Mouse (Mus musculus): ENCODE data around the gene Nrap. TPM values are rescaled to one million over a fixed set of nuclear protein-coding genes. Genes with fewer than 3 reads are reported as not detected.
A peak's percentile ranks its signal among the peaks of the same experiment; 100 is the strongest.
"Not testable (repeated sequence)": the region's sequence is repeated elsewhere in the genome, so short reads cannot be mapped to it uniquely, and the experiment has no call there.

The Nrap gene
- polyA plus RNA-seq, 1 experiment from 2014 or later, result 0.36 TPM

- no peaks in the 10 kb centered on the region for H3K9me3 ChIP-seq
- no peak overlapping the region for H3K9ac ChIP-seq
- no peak overlapping the region for H3K27ac ChIP-seq
- H3K27me3 ChIP-seq (replicated peaks), result no peaks in the 10 kb centered on the region
- H3K4me3 ChIP-seq (replicated peaks), result no peak overlapping the region
- ATAC-seq (ENCODE audit: insufficient read depth, low FRiP score, low read depth), result no peak
- no peaks in the 10 kb centered on the region for H3K36me3 ChIP-seq
- no peak overlapping the region for H3K4me2 ChIP-seq
- WGBS, result 59% methylated on average over 10 of the region's 10 CpGs
- H3K4me1 ChIP-seq, result no peaks in the 10 kb centered on the region
Measured at GRCm38 (mm10) chr19:56374011-56374410, 15.8 kb downstream of the Nrap start.

DNA sequence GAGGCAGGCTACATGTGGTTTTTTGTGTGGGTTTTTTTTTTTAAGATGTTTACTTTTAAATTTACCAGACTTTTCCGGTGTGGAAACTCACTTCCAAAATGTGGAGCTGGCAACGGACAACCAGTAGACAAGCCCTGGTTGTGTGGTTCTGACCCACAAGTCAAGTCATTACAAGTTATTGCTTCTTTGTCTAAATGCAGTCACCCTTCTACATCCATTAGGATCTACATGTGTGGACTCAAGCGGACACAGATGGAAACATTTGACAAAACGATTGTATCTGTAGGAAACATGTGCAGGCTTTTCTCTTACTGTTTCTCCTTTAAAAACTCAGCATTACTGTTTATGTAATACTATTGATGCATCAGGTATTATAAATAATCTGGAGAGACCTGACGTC is 16.6 kb downstream of the Nrap start:
- H3K27me3 ChIP-seq (replicated peaks), result no peaks in the 10 kb centered on the region
- no peak overlapping the region for H3K9ac ChIP-seq
- no peaks in the 10 kb centered on the region for H3K4me1 ChIP-seq
- WGBS, result 83% methylated on average over 5 of the region's 5 CpGs
- ATAC-seq (ENCODE audit: insufficient read depth, low FRiP score, low read depth), result no peak
- no peak overlapping the region for H3K4me2 ChIP-seq
- H3K9me3 ChIP-seq, result no peaks in the 10 kb centered on the region
- no peak overlapping the region for H3K4me3 ChIP-seq (replicated peaks)
- no peaks in the 10 kb centered on the region for H3K36me3 ChIP-seq
- no peak overlapping the region for H3K27ac ChIP-seq

DNA sequence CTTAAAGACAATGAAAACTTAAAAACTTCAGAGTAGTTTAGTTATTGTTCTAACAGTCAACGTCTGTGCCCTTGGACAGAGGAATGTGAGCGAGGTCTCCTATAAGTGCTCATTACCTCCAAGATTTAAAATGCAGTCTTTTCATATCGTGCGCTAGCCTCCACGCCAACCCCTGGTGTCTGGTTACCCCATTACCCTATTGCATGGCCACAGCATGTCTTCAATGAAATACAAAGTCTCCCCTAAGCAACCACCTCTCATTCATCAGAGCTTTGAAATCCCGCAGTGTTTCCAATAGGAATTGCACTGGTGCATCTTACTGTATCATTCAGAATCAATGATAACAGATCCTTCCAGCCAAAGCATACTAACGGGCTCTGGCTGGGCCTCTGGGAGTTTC is 17.6 kb downstream of the Nrap start:
- ATAC-seq (ENCODE audit: insufficient read depth, low FRiP score, low read depth), result no peak
- Histone ChIP-seq H3K4me2 (no peak overlapping the region), H3K27me3 (replicated peaks) (no peaks in the 10 kb centered on the region), H3K4me1 (no peaks in the 10 kb centered on the region), H3K27ac (no peak overlapping the region), H3K4me3 (replicated peaks) (no peak overlapping the region), H3K36me3 (no peaks in the 10 kb centered on the region), H3K9me3 (no peaks in the 10 kb centered on the region), H3K9ac (no peak overlapping the region)
- 74% methylated on average over 7 of the region's 7 CpGs for WGBS

- no peak overlapping the region for H3K4me2 ChIP-seq
- H3K36me3 ChIP-seq, result no peaks in the 10 kb centered on the region
- ATAC-seq (ENCODE audit: insufficient read depth, low FRiP score, low read depth), result no peak
- no peaks in the 10 kb centered on the region for H3K27me3 ChIP-seq (replicated peaks)
- H3K27ac ChIP-seq, result no peak overlapping the region
- whole genome bisulfite sequencing, result 76% methylated on average over 6 of the region's 6 CpGs
- H3K4me3 ChIP-seq (replicated peaks), result no peak overlapping the region
- H3K9me3 ChIP-seq, result no peaks in the 10 kb centered on the region
- no peak overlapping the region for H3K9ac ChIP-seq
- no peaks in the 10 kb centered on the region for H3K4me1 ChIP-seq
Measured at GRCm38 (mm10) chr19:56370389-56371150, 19.3 kb downstream of the Nrap start.

- H3K4me1 ChIP-seq, result peaks cover 9% of the 10 kb centered on the region
- H3K9me3 ChIP-seq, result no peaks in the 10 kb centered on the region
- H3K4me2 ChIP-seq, result no peak overlapping the region
- H3K9ac ChIP-seq, result no peak overlapping the region
- no peak for ATAC-seq (ENCODE audit: insufficient read depth, low FRiP score, low read depth)
- no peaks in the 10 kb centered on the region for H3K27me3 ChIP-seq (replicated peaks)
- no peak overlapping the region for H3K27ac ChIP-seq
- H3K36me3 ChIP-seq, result no peaks in the 10 kb centered on the region
- no peak overlapping the region for H3K4me3 ChIP-seq (replicated peaks)
- WGBS, result 84% methylated on average over 7 of the region's 7 CpGs
Measured at GRCm38 (mm10) chr19:56368912-56369311, 20.9 kb downstream of the Nrap start.

GRCm38 (mm10) chr19:56367778-56368177 is 22.1 kb downstream of the Nrap start:
- H3K36me3 ChIP-seq, result no peaks in the 10 kb centered on the region
- no peak overlapping the region for H3K9ac ChIP-seq
- H3K27me3 ChIP-seq (replicated peaks), result no peaks in the 10 kb centered on the region
- peaks cover 14% of the 10 kb centered on the region for H3K4me1 ChIP-seq
- WGBS, result 54% methylated on average over 7 of the region's 7 CpGs
- H3K27ac ChIP-seq, result peak overlapping the region; percentile 55; the same call in 1 of the 2 replicates
- H3K9me3 ChIP-seq, result no peaks in the 10 kb centered on the region
- H3K4me3 ChIP-seq (replicated peaks), result no peak overlapping the region
- H3K4me2 ChIP-seq, result no peak overlapping the region
- ATAC-seq (ENCODE audit: insufficient read depth, low FRiP score, low read depth), result no peak

DNA sequence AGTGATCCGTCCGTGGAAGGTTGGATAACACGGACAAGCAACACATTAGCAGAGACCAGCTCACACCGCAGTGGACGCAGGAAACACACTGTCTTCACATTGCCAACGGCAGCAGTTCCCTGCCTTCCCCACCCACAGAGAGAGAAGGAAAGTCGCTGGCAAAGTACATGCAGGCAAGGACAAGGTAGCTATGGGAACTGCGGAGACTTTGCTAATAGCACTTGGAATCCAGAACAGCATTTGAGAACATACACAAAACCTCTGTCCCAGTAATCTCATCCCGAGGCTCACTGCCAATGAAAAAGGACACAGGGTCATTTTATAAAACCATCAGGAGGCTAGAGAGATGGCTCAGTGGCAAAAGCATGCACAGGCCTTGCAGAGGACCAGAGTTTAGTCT is 23.2 kb downstream of the Nrap start:
- Histone ChIP-seq H3K4me1 (peaks cover 14% of the 10 kb centered on the region), H3K27ac (peak overlapping the region; percentile 4; the same call in 1 of the 2 replicates), H3K4me2 (no peak overlapping the region), H3K9ac (no peak overlapping the region), H3K36me3 (no peaks in the 10 kb centered on the region), H3K27me3 (replicated peaks) (no peaks in the 10 kb centered on the region), H3K9me3 (no peaks in the 10 kb centered on the region), H3K4me3 (replicated peaks) (no peak overlapping the region)
- 65% methylated on average over 9 of the region's 9 CpGs for whole genome bisulfite sequencing
- ATAC-seq (ENCODE audit: insufficient read depth, low FRiP score, low read depth), result no peak

GRCm38 (mm10) chr19:56366168-56366567 is 23.7 kb downstream of the Nrap start:
- peaks cover 14% of the 10 kb centered on the region for H3K4me1 ChIP-seq
- no peaks in the 10 kb centered on the region for H3K9me3 ChIP-seq
- no peak overlapping the region for H3K4me2 ChIP-seq
- H3K27me3 ChIP-seq (replicated peaks), result no peaks in the 10 kb centered on the region
- ATAC-seq (ENCODE audit: insufficient read depth, low FRiP score, low read depth), result no peak
- H3K36me3 ChIP-seq, result no peaks in the 10 kb centered on the region
- peak overlapping the region; percentile 4; the same call in 1 of the 2 replicates for H3K27ac ChIP-seq
- WGBS, result 69% methylated on average over 11 of the region's 11 CpGs
- H3K4me3 ChIP-seq (replicated peaks), result no peak overlapping the region
- H3K9ac ChIP-seq, result no peak overlapping the region

- ATAC-seq (ENCODE audit: insufficient read depth, low FRiP score, low read depth), result no peak; the same call in 1 of the 2 replicates
- H3K27me3 ChIP-seq (replicated peaks), result no peaks in the 10 kb centered on the region
- WGBS, result 48% methylated on average over 8 of the region's 8 CpGs
- peak overlapping the region; percentile 73 for H3K27ac ChIP-seq
- H3K36me3 ChIP-seq, result no peaks in the 10 kb centered on the region
- H3K9me3 ChIP-seq, result no peaks in the 10 kb centered on the region
- H3K9ac ChIP-seq, result no peak overlapping the region
- peaks cover 14% of the 10 kb centered on the region for H3K4me1 ChIP-seq
- H3K4me3 ChIP-seq (replicated peaks), result no peak overlapping the region
- H3K4me2 ChIP-seq, result no peak overlapping the region
Measured at GRCm38 (mm10) chr19:56364563-56364962, 25.3 kb downstream of the Nrap start.

- no peak for ATAC-seq (ENCODE audit: insufficient read depth, low FRiP score, low read depth)
- Histone ChIP-seq H3K9me3 (no peaks in the 10 kb centered on the region), H3K27me3 (replicated peaks) (no peaks in the 10 kb centered on the region), H3K4me3 (replicated peaks) (no peak overlapping the region), H3K4me2 (peak overlapping the region; percentile 16; the same call in 1 of the 2 replicates), H3K27ac (peak overlapping the region; percentile 73), H3K4me1 (peaks cover 14% of the 10 kb centered on the region), H3K36me3 (no peaks in the 10 kb centered on the region), H3K9ac (no peak overlapping the region)
- 32% methylated on average over 15 of the region's 15 CpGs for WGBS
Measured at GRCm38 (mm10) chr19:56363721-56364460, 25.9 kb downstream of the Nrap start.

GRCm38 (mm10) chr19:56358890-56359289 is 30.9 kb downstream of the Nrap start:
- no peak overlapping the region for H3K4me3 ChIP-seq (replicated peaks)
- no peak overlapping the region for H3K4me2 ChIP-seq
- H3K27me3 ChIP-seq (replicated peaks), result no peaks in the 10 kb centered on the region
- WGBS, result 64% methylated on average over 2 of the region's 2 CpGs
- H3K27ac ChIP-seq, result no peak overlapping the region
- H3K36me3 ChIP-seq, result no peaks in the 10 kb centered on the region
- H3K9me3 ChIP-seq, result no peaks in the 10 kb centered on the region
- no peak for ATAC-seq (ENCODE audit: insufficient read depth, low FRiP score, low read depth)
- H3K4me1 ChIP-seq, result 0 out of 2 replicates have a peak, but pooled peaks cover 5% of the 10 kb centered on the region
- no peak overlapping the region for H3K9ac ChIP-seq

DNA sequence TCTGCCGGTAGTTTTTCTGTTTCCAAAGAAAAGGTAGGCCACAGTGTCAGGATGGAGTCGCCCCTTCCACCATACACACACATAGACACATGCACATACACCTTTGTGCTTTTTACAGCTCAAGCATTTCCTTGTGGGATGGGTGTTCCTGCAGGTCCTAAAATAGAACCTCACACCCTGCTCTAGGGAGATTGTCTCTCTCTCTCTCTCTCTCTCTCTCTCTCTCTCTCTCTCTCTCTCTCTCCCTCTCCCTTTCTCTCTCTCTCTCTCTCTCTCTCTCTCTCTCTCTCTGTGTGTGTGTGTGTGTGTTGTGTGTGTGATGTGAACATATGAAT is 32.5 kb downstream of the Nrap start:
- H3K9ac ChIP-seq; H3K27me3 ChIP-seq (replicated peaks); H3K4me1 ChIP-seq; H3K4me3 ChIP-seq (replicated peaks); H3K4me2 ChIP-seq; H3K9me3 ChIP-seq; ATAC-seq (ENCODE audit: insufficient read depth, low FRiP score, low read depth); H3K27ac ChIP-seq; H3K36me3 ChIP-seq: not testable (repeated sequence)
- 62% methylated on average over 2 of the region's 2 CpGs for WGBS
